Comparison of ENCODE assay signal across 8 mouse cellular contexts in the genomic region with DNA sequence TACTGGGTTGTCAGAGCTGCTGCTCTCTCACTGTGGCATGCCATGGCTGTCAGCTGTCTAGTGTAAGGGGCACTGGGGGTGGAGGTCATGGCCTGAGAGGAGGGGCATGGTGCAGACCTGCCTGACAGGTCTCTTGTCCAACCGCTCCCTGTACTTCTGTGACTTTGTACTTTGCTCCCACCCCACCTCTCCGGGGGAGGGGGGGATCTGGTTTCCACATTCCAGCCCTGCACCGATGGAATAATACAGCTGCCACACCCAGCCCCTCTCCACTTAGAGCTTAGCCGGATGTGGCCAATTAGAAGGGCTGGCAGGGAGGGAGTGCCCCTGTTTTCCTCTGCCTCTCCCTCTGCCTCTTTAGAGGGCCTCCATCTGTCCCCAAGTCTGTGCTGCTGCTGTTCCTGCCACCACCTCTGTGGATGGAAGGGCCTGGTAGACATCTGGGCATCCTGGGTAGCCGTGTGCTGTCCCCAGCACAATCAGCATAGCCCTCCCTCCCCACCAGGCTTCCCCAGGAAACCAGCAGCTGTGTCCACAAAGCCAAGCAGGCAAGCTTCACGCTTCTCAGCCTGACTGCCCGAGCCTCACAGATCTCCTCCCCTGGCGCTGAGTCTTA. TPM values are rescaled to one million over a fixed set of nuclear protein-coding genes. Genes with fewer than 3 reads are reported as not detected.
DNase-seq lines count a peak whose midpoint lies in the region; ATAC-seq and TF ChIP-seq lines count a peak whose summit lies in the region.

No protein-coding gene starts in this region.

- H3K4me3 ChIP-seq in heart, embryonic 12.5 days: no peak overlapping the region
- H3K4me3 ChIP-seq in embryonic facial prominence, embryonic 12.5 days: no peak overlapping the region
- H3K4me3 ChIP-seq in thymus, adult 2 months (ENCODE audit: control insufficient read depth, insufficient read depth, low read length): no peak overlapping the region

- TF ChIP-seq CTCF in thymus, adult 2 months (IDR thresholded peaks at IDR 0.05; ENCODE audit: borderline replicate concordance, control insufficient read depth, extremely low read depth, insufficient read depth, low read length, poor library complexity): no peak

- peaks cover 22% of the 10 kb centered on the region for H3K4me1 ChIP-seq in heart, embryonic 12.5 days (replicated peaks)
- peaks cover 35% of the 10 kb centered on the region for H3K4me1 ChIP-seq in embryonic facial prominence, embryonic 12.5 days
- no peaks in the 10 kb centered on the region for H3K4me1 ChIP-seq in thymus, adult 2 months (replicated peaks; ENCODE audit: control insufficient read depth, insufficient read depth, low read length)

- no peak; the same call in 1 of the 2 replicates for ATAC-seq in heart, embryonic 12.5 days (ENCODE audit: insufficient number of reproducible peaks, low FRiP score)
- peak; percentile 75 for ATAC-seq in embryonic facial prominence, embryonic 12.5 days (ENCODE audit: insufficient number of reproducible peaks, insufficient read depth, low FRiP score, low TSS enrichment)

- peaks cover 90% of the 10 kb centered on the region for H3K36me3 ChIP-seq in heart, embryonic 12.5 days
- H3K36me3 ChIP-seq in embryonic facial prominence, embryonic 12.5 days: peaks cover 78% of the 10 kb centered on the region
- H3K36me3 ChIP-seq in thymus, adult 2 months (ENCODE audit: control insufficient read depth, insufficient read depth, low read length): peaks cover 64% of the 10 kb centered on the region

- H3K9me3 ChIP-seq in heart, embryonic 12.5 days (replicated peaks): no peaks in the 10 kb centered on the region
- no peaks in the 10 kb centered on the region for H3K9me3 ChIP-seq in embryonic facial prominence, embryonic 12.5 days

- DNase-seq in heart, adult 8-10 months (ENCODE audit: low spot score): no peak
- DNase-seq in kidney, postnatal 10 days: peak; percentile 83
- DNase-seq in lung, postnatal 25 days (ENCODE audit: low spot score): peak; percentile 83
- DNase-seq in gastrocnemius, postnatal 14 days: no peak
- DNase-seq in thymus, adult 2 months: no peak
- no peak for DNase-seq in gastrocnemius, adult 8-10 months (ENCODE audit: low spot score in 2 of 2)

- H3K27me3 ChIP-seq in heart, embryonic 12.5 days (replicated peaks): no peaks in the 10 kb centered on the region
- no peaks in the 10 kb centered on the region for H3K27me3 ChIP-seq in embryonic facial prominence, embryonic 12.5 days
- H3K27me3 ChIP-seq in thymus, adult 2 months (ENCODE audit: control insufficient read depth, insufficient read depth, low read length): no peaks in the 10 kb centered on the region

- H3K4me2 ChIP-seq in heart, embryonic 12.5 days: no peak overlapping the region
- no peak overlapping the region for H3K4me2 ChIP-seq in embryonic facial prominence, embryonic 12.5 days (replicated peaks)

- no peak for TF ChIP-seq POLR2A in thymus, adult 2 months (IDR thresholded peaks at IDR 0.05; ENCODE audit: control insufficient read depth, extremely low read depth, insufficient read depth, low read length, poor library complexity)

- 50% methylated on average over 8 of the region's 8 CpGs for WGBS in heart, embryonic 12.5 days
- WGBS in embryonic facial prominence, embryonic 12.5 days: 7% methylated on average over 8 of the region's 8 CpGs
- WGBS in thymus, adult 2 months: 86% methylated on average over 8 of the region's 8 CpGs

- peak overlapping the region; percentile 13; the same call in 1 of the 2 replicates for H3K27ac ChIP-seq in heart, embryonic 12.5 days (ENCODE audit: poor library complexity, severe bottlenecking)
- H3K27ac ChIP-seq in embryonic facial prominence, embryonic 12.5 days: peak overlapping the region; percentile 91
- H3K27ac ChIP-seq in thymus, adult 2 months (ENCODE audit: control insufficient read depth, insufficient read depth, low read length): no peak overlapping the region

- intact Hi-C loops in gastrocnemius, postnatal 14 days (cut with DNase I; ENCODE audit: low total_unique reads): no loop called here

- no peak overlapping the region for H3K9ac ChIP-seq in heart, embryonic 12.5 days
- peak overlapping the region; percentile 38; the same call in 1 of the 2 replicates for H3K9ac ChIP-seq in embryonic facial prominence, embryonic 12.5 days

RNA-seq across cellular contexts. Expression of a gene that starts 14.1 kb away (rescaled TPM):
- polyA plus RNA-seq in heart, embryonic 12.5 days (2016; fragmentation: Nextera tagmentation; extraction: Ambion mirVana): 1.4 TPM in 2 replicates
- total RNA-seq in heart, adult 8-10 months (2022): 1 to 10 TPM; 2.9 to 6.2 (median 4.5) TPM
- 10.5 and 11.7 TPM in 2 replicates for polyA plus RNA-seq in embryonic facial prominence, embryonic 12.5 days (2016; fragmentation: Nextera tagmentation; extraction: Ambion mirVana)
- total RNA-seq in gastrocnemius, postnatal 14 days (2021): 1 to 10 TPM; 1.3 to 3.1 TPM
- polyA plus RNA-seq in thymus, adult 2 months (2012; rRNA removed): 16.2 and 20.3 TPM in 2 replicates
- 1 to 10 TPM in 1 of 4 experiments, under 1 TPM in 3; 0.29 to 1.1 (median 0.75) TPM for total RNA-seq in gastrocnemius, adult 8-10 months (2022)

RNA-seq across cellular contexts. Expression of a gene that starts 26.5 kb away (rescaled TPM):
- polyA plus RNA-seq in heart, embryonic 12.5 days (2016; fragmentation: Nextera tagmentation; extraction: Ambion mirVana): 30.5 TPM in 2 replicates
- 10 to 100 TPM; 17.7 to 24.7 (median 23.3) TPM for total RNA-seq in heart, adult 8-10 months (2022)
- polyA plus RNA-seq in embryonic facial prominence, embryonic 12.5 days (2016; fragmentation: Nextera tagmentation; extraction: Ambion mirVana): 47.5 and 48.5 TPM in 2 replicates
- total RNA-seq in gastrocnemius, postnatal 14 days (2021): 10 to 100 TPM; 13.1 to 15.1 TPM
- 53.8 and 61.0 TPM in 2 replicates for polyA plus RNA-seq in thymus, adult 2 months (2012; rRNA removed)
- total RNA-seq in gastrocnemius, adult 8-10 months (2022): 10 to 100 TPM; 11.5 to 13.6 (median 12.8) TPM

Comparison
In these comparisons a context has a peak if more than half of its experiments do, and no peak if none do; other contexts are left out.
1. DNase-seq: peak in kidney, postnatal 10 days (single experiment) and lung, postnatal 25 days (single experiment); none in heart, adult 8-10 months (single experiment), gastrocnemius, postnatal 14 days (single experiment), thymus, adult 2 months (single experiment) and gastrocnemius, adult 8-10 months (0 of 2).